8 mouse cellular contexts compared by ENCODE assay signal in genomic region chr19:21737446-21737845, GRCm38 (mm10). TPM values are rescaled to one million over a fixed set of nuclear protein-coding genes. Genes with fewer than 3 reads are reported as not detected.
A peak's percentile ranks its signal among the peaks of the same experiment; 100 is the strongest.
DNase-seq lines count a peak whose midpoint lies in the region; ATAC-seq and TF ChIP-seq lines count a peak whose summit lies in the region.

No protein-coding gene starts in this region.

- ATAC-seq in stomach, embryonic 14.5 days (ENCODE audit: insufficient number of reproducible peaks, insufficient read depth, low FRiP score, low read depth), result peak; percentile 46; the same call in 1 of the 2 replicates

- H3K9me3 ChIP-seq in stomach, embryonic 14.5 days (ENCODE audit: control insufficient read depth, low read depth, low read length), result no peaks in the 10 kb centered on the region

- H3K4me1 ChIP-seq in bone marrow macrophage, adult 2 months (ENCODE audit: control insufficient read depth, insufficient read depth, low read length), result peaks cover 10% of the 10 kb centered on the region
- H3K4me1 ChIP-seq in stomach, embryonic 14.5 days (ENCODE audit: control insufficient read depth, insufficient read depth, low read length), result no peaks in the 10 kb centered on the region

- TF ChIP-seq CTCF in bone marrow macrophage, adult 2 months (IDR thresholded peaks at IDR 0.05; ENCODE audit: low read depth, low read length), result no peak

- no peaks in the 10 kb centered on the region for H3K27me3 ChIP-seq in stomach, embryonic 14.5 days (ENCODE audit: control insufficient read depth, insufficient read depth, low read length)

- peak overlapping the region; percentile 32 for H3K4me3 ChIP-seq in bone marrow macrophage, adult 2 months (ENCODE audit: insufficient read depth, low read length)
- no peak overlapping the region for H3K4me3 ChIP-seq in stomach, embryonic 14.5 days (ENCODE audit: low read depth, low read length)

- H3K36me3 ChIP-seq in stomach, embryonic 14.5 days (ENCODE audit: control insufficient read depth, insufficient read depth, low read length), result no peaks in the 10 kb centered on the region

- TF ChIP-seq POLR2A in bone marrow macrophage, adult 2 months (IDR thresholded peaks at IDR 0.05; ENCODE audit: borderline replicate concordance, low read depth, low read length), result no peak

- peak; percentile 31 to 44 for DNase-seq in cerebellum, postnatal 25 days
- DNase-seq in cerebellum, adult 9-10 months, result no peak
- DNase-seq in induced T-regulatory cell, adult 2 months (ENCODE audit: low read depth), result peak; percentile 84
- peak; percentile 31 to 34 for DNase-seq in lung, adult 18-20 months
- DNase-seq in cerebellum, postnatal 10 days, result no peak
- no peak for DNase-seq in cerebellum, postnatal 4 days (ENCODE audit: low spot score in 2 of 2)

- WGBS in stomach, embryonic 14.5 days, result 44% methylated on average over 18 of the region's 18 CpGs

- no peak overlapping the region for H3K4me2 ChIP-seq in stomach, embryonic 14.5 days (replicated peaks; ENCODE audit: low read depth, low read length)

- H3K9ac ChIP-seq in stomach, embryonic 14.5 days (replicated peaks; ENCODE audit: low read depth, low read length), result no peak overlapping the region

- H3K27ac ChIP-seq in bone marrow macrophage, adult 2 months (ENCODE audit: insufficient read depth, low read depth, low read length), result peak overlapping the region; percentile 13; the same call in 1 of the 2 replicates
- H3K27ac ChIP-seq in stomach, embryonic 14.5 days (ENCODE audit: low read length), result peak overlapping the region; percentile 71; the same call in 1 of the 2 replicates

RNA-seq across cellular contexts. Expression of gene Cemip2, which starts 40.7 kb away (rescaled TPM):
- polyA plus RNA-seq in bone marrow macrophage, adult 2 months (2012; ENCODE audit: insufficient read depth, insufficient read length, missing spikeins), result 5.3 and 5.5 TPM in 2 replicates
- 18.0 TPM in 2 replicates for polyA plus RNA-seq in stomach, embryonic 14.5 days (2014; fragmentation: Nextera tagmentation; extraction: Ambion mirVana)

Comparison
In these comparisons a context has a peak if more than half of its experiments do, and no peak if none do; other contexts are left out.
1. DNase-seq: peak in cerebellum, postnatal 25 days (2 of 2), induced T-regulatory cell, adult 2 months (single experiment) and lung, adult 18-20 months (2 of 2); none in cerebellum, adult 9-10 months (single experiment), cerebellum, postnatal 10 days (0 of 2) and cerebellum, postnatal 4 days (0 of 2).